Mouse (Mus musculus): Measurements from ENCODE around the gene Klhl4. TPM values are rescaled to one million over a fixed set of nuclear protein-coding genes. Genes with fewer than 3 reads are reported as not detected.

The Klhl4 gene
- total RNA-seq (2014; rRNA removed) (0.94 and 1.6 TPM in 2 replicates), polyA plus RNA-seq (2012; rRNA removed) (0.06 and 0.07 TPM in 2 replicates)

- H3K27me3 ChIP-seq (ENCODE audit: control insufficient read depth, insufficient read depth, low read length) = no peaks in the 10 kb centered on the region
- no peaks in the 10 kb centered on the region for H3K36me3 ChIP-seq (ENCODE audit: control insufficient read depth, insufficient read depth, low read length)
- H3K4me3 ChIP-seq (ENCODE audit: insufficient read depth, low read depth, low read length) = peak within 1 kb of the TSS; percentile 49
- H3K79me2 ChIP-seq (ENCODE audit: control insufficient read depth, insufficient read depth, low read length) = no peaks in the 10 kb centered on the region
- no peak within 1 kb of the TSS for H3K9ac ChIP-seq (ENCODE audit: low read depth, low read length)
- DNase-seq (ENCODE audit: extremely low read depth, low read depth, low spot score) = peak; percentile 0
- TF ChIP-seq POLR2A (IDR thresholded peaks at IDR 0.05; ENCODE audit: extremely low read depth, insufficient read depth, low read length) (no peak), CTCF (IDR thresholded peaks at IDR 0.05; ENCODE audit: low read depth, low read length) (no peak)
- H3K27ac ChIP-seq (replicated peaks; ENCODE audit: insufficient read depth, low read depth, low read length) = peak within 1 kb of the TSS; percentile 44; the same call in 1 of the 2 replicates
- no peaks in the 10 kb centered on the region for H3K4me1 ChIP-seq (ENCODE audit: control insufficient read depth, insufficient read depth, low read length)
- 18% methylated on average over 14 of the region's 14 CpGs for WGBS
Observed at GRCm38 (mm10) chrX:114473782-114474731, at the start of gene Klhl4. Gene Klhl4 (plus strand): TSS chrX:114474333.

GRCm38 (mm10) chrX:114484153-114484552, 10.0 kb downstream of the Klhl4 start:
- DNase-seq (ENCODE audit: extremely low read depth, low read depth, low spot score) = no peak
- Histone ChIP-seq H3K4me1 (ENCODE audit: control insufficient read depth, insufficient read depth, low read length) (no peaks in the 10 kb centered on the region), H3K9ac (ENCODE audit: low read depth, low read length) (no peak overlapping the region), H3K36me3 (ENCODE audit: control insufficient read depth, insufficient read depth, low read length) (no peaks in the 10 kb centered on the region), H3K27ac (replicated peaks; ENCODE audit: insufficient read depth, low read depth, low read length) (no peak overlapping the region), H3K4me3 (ENCODE audit: insufficient read depth, low read depth, low read length) (no peak overlapping the region), H3K27me3 (ENCODE audit: control insufficient read depth, insufficient read depth, low read length) (no peaks in the 10 kb centered on the region), H3K79me2 (ENCODE audit: control insufficient read depth, insufficient read depth, low read length) (no peaks in the 10 kb centered on the region)
- no peak for TF ChIP-seq CTCF (IDR thresholded peaks at IDR 0.05; ENCODE audit: low read depth, low read length)

- Histone ChIP-seq H3K4me3 (ENCODE audit: insufficient read depth, low read depth, low read length) (no peak overlapping the region), H3K79me2 (ENCODE audit: control insufficient read depth, insufficient read depth, low read length) (no peaks in the 10 kb centered on the region), H3K9ac (ENCODE audit: low read depth, low read length) (no peak overlapping the region), H3K27me3 (ENCODE audit: control insufficient read depth, insufficient read depth, low read length) (no peaks in the 10 kb centered on the region), H3K36me3 (ENCODE audit: control insufficient read depth, insufficient read depth, low read length) (no peaks in the 10 kb centered on the region), H3K27ac (replicated peaks; ENCODE audit: insufficient read depth, low read depth, low read length) (no peak overlapping the region), H3K4me1 (ENCODE audit: control insufficient read depth, insufficient read depth, low read length) (no peaks in the 10 kb centered on the region)
- no peak for TF ChIP-seq CTCF (IDR thresholded peaks at IDR 0.05; ENCODE audit: low read depth, low read length)
- TF ChIP-seq POLR2A (IDR thresholded peaks at IDR 0.05; ENCODE audit: extremely low read depth, insufficient read depth, low read length) = no peak
- DNase-seq (ENCODE audit: extremely low read depth, low read depth, low spot score) = no peak
Observed at GRCm38 (mm10) chrX:114486691-114487090, 12.6 kb downstream of the Klhl4 start.

- Histone ChIP-seq H3K4me1 (ENCODE audit: control insufficient read depth, insufficient read depth, low read length) (no peaks in the 10 kb centered on the region), H3K27ac (replicated peaks; ENCODE audit: insufficient read depth, low read depth, low read length) (no peak overlapping the region), H3K36me3 (ENCODE audit: control insufficient read depth, insufficient read depth, low read length) (no peaks in the 10 kb centered on the region), H3K9ac (ENCODE audit: low read depth, low read length) (no peak overlapping the region), H3K79me2 (ENCODE audit: control insufficient read depth, insufficient read depth, low read length) (no peaks in the 10 kb centered on the region), H3K27me3 (ENCODE audit: control insufficient read depth, insufficient read depth, low read length) (no peaks in the 10 kb centered on the region), H3K4me3 (ENCODE audit: insufficient read depth, low read depth, low read length) (no peak overlapping the region)
- WGBS = 39% methylated on average over 3 of the region's 3 CpGs
- no peak for TF ChIP-seq CTCF (IDR thresholded peaks at IDR 0.05; ENCODE audit: low read depth, low read length)
- TF ChIP-seq POLR2A (IDR thresholded peaks at IDR 0.05; ENCODE audit: extremely low read depth, insufficient read depth, low read length) = no peak
- peak; percentile 0 for DNase-seq (ENCODE audit: extremely low read depth, low read depth, low spot score)
Observed at GRCm38 (mm10) chrX:114558141-114558540, 84.0 kb downstream of the Klhl4 start.

GRCm38 (mm10) chrX:114582311-114582710, 108.2 kb downstream of the Klhl4 start:
- Histone ChIP-seq H3K36me3 (ENCODE audit: control insufficient read depth, insufficient read depth, low read length) (no peaks in the 10 kb centered on the region), H3K27ac (replicated peaks; ENCODE audit: insufficient read depth, low read depth, low read length) (no peak overlapping the region), H3K4me1 (ENCODE audit: control insufficient read depth, insufficient read depth, low read length) (no peaks in the 10 kb centered on the region), H3K27me3 (ENCODE audit: control insufficient read depth, insufficient read depth, low read length) (no peaks in the 10 kb centered on the region), H3K4me3 (ENCODE audit: insufficient read depth, low read depth, low read length) (no peak overlapping the region), H3K79me2 (ENCODE audit: control insufficient read depth, insufficient read depth, low read length) (no peaks in the 10 kb centered on the region), H3K9ac (ENCODE audit: low read depth, low read length) (no peak overlapping the region)
- no peak for DNase-seq (ENCODE audit: extremely low read depth, low read depth, low spot score)
- WGBS = 45% methylated on average over 1 of the region's 1 CpGs
- no peak for TF ChIP-seq POLR2A (IDR thresholded peaks at IDR 0.05; ENCODE audit: extremely low read depth, insufficient read depth, low read length)
- no peak for TF ChIP-seq CTCF (IDR thresholded peaks at IDR 0.05; ENCODE audit: low read depth, low read length)
